Mouse (Mus musculus): Measurements from ENCODE around the gene Pkn2.

Gene Pkn2

DNA sequence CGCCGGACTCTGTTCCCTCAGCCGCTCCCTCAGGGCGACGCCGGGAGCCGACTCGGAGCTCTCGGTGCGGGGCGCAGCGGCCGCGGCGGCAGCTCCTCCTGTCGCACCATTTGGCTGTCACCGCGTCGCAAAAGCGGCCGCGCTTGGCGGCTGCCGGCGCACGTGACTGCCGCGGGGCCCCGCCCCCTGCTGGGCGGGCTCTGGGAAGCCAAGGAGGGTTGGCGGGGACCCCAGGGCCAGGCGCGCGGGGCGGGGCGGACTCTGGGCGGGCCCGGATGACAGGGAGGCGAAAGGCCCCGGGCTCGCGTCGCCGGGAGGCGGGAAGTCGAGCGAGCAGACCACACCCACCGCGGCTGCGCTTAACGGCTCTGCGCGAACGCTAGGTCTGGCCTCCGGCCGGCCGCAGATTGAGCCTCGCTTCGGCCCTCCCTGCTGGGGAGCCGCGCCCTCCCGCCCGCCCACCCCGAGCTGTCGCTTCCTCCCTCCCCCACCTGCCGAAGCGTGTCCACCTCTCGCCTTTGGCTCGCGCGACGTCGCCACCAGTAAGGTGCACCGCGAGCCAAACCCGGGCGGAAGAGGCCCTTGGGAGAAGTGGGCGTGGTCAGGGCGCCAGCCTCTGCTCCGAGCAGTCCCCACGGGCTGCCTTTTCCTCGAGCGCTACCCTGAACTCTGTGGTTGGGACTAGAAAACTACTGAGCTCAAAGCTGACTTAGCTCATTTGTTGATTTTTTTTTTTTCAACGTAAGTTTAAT lies at the start of gene Pkn2:
Pkn2 (minus strand) TSS at position 133 of the 752 bp plus-strand sequence.
- DNase-seq (ENCODE audit: low read depth, low spot score): peak; percentile 95

GRCm38 (mm10) chr3:142929906-142930305 lies 48.1 kb upstream of the Pkn2 start:
- peak; percentile 88 for DNase-seq (ENCODE audit: low read depth, low spot score)

GRCm38 (mm10) chr3:142927311-142927710 lies 45.5 kb upstream of the Pkn2 start:
- DNase-seq (ENCODE audit: low read depth, low spot score): no peak

GRCm38 (mm10) chr3:142924831-142925348 lies 43.1 kb upstream of the Pkn2 start:
- DNase-seq (ENCODE audit: low read depth, low spot score): no peak

- DNase-seq (ENCODE audit: low read depth, low spot score): no peak
Observed at GRCm38 (mm10) chr3:142919070-142919469, 37.3 kb upstream of the Pkn2 start.

DNA sequence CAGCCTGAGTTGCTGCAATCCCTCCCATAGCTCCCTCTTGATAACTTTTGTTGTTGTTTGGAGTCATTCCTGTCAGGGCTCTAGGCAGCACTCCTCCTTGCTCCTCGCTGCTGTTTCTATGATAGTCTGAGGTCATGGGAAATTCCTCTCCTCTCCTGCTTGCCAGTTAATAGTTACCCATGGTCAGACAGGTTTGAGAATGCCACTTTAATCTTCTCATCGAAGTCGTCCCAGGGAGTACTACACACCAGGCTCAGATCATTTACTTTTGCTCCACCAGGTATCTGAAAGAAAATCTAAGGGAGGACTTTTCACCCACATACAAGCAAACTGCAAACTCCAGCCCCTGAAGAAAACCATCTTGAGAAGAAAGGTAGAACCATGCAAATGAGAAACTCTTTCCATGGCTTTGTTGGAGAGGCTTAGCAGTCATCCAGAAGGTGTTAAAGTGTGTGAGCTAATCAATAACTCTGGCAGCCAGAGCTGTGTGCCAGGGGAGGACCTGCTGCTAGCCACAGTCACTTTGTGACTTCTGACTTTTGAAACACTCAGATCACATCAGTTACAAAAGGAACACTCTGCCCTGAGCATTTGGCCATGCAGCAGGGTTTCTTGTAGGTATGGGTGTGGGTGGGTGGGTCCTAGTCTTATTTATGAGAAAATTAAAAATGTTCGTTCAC lies 36.1 kb upstream of the Pkn2 start:
- DNase-seq (ENCODE audit: low read depth, low spot score): no peak

- no peak for DNase-seq (ENCODE audit: low read depth, low spot score)
Observed at GRCm38 (mm10) chr3:142917171-142917570, 35.4 kb upstream of the Pkn2 start.

DNA sequence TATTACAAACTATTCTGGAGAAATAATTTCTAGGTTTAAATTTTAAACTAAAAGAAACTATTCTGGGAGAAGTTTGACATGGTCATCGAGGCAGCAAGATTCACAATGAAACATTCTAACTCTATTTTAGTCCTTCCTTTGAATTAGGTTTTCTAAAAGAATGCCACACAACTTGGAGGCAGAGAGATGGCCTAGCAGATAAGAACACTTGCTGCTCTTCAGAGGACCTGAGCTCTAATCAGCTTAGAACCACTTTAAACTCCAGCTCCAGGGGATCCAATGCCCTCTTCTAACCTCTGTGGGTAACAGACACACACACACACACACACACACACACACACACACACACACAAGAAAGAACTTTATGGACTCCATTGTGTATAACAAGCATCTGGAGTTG lies 31.5 kb upstream of the Pkn2 start:
- DNase-seq (ENCODE audit: low read depth, low spot score): no peak

DNA sequence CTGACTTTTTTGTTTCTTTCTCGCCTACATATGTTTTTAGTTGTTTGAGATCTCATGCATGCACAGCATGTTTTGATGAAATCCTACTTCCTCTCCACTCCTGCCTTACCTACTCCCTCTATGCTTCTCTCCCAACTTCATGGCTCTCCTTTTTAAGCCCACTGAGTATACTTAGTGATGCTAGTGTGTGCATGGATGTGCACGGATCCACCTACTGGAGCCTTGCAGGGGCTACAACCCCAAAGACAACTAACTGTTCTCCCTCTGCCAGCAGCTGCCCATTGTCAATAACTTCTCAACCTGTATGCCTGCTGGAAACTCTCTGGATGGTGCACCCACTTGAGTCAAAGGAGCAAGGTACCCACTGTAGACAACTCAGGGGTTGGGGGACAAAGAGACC lies 17.9 kb upstream of the Pkn2 start:
- no peak for DNase-seq (ENCODE audit: low read depth, low spot score)

DNA sequence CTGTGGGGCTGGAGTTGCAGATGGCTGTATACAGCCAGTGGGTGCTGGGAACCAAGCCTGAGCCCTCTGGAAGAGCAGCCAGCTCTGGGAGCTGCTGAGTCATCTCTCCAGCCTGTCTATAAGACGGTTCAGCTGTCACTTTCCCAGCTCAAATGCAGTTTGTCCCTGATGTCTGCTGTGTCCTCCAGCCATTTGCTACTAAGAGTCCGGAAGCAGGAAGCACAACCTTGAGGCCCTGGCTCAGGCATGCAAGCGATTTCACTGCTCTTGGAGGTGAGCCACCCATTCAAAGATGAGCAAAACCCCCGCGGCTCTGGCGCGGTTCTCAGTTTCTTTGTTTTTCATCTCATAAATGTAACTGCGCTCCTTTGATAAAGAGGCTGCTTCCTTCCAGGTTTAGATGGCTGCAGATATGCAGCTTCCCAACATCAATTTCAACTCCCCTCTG lies 17.2 kb upstream of the Pkn2 start:
- DNase-seq (ENCODE audit: low read depth, low spot score): peak; percentile 15

DNA sequence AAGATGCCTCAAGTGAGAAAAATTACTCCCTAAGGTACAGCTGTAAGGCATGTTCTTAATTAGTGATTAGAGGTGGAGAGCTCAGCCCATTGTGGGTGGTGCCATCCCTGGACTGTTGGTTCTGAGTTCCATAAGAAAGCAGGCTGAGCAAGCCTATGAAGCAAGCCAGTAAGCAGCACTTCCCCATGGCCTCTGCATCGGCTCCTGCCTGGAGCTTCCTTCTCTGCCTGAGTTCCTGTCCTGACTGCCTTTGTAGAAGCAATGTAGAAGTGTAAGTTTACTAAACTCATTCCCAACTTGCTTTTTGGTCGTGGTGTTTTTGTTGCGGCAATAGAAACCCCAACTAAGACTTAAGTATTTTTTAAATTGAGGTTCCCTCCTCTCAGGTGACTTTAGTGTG lies 8.6 kb upstream of the Pkn2 start:
- DNase-seq (ENCODE audit: low read depth, low spot score): no peak

- peak; percentile 69 for DNase-seq (ENCODE audit: low read depth, low spot score)
Observed at GRCm38 (mm10) chr3:142886963-142887362, 5.2 kb upstream of the Pkn2 start.

- no peak for DNase-seq (ENCODE audit: low read depth, low spot score)
Observed at GRCm38 (mm10) chr3:142884594-142884993, 2.8 kb upstream of the Pkn2 start.

DNA sequence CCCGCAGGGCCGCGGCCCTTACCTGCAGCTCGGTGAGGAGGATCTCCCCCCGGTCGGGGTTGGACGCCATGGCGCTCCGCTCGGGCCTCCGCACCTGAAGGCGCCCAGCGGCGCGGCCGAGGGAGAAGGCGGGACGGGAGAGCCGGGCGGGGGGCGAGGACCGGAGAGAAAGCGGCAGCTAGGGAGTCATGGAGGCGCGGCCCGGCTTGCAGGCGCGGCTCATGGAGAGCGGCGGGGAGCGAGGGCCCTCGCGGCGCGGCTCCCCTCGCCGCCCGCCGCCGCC lies 274 bp downstream of the Pkn2 start:
- DNase-seq (ENCODE audit: low read depth, low spot score): no peak

GRCm38 (mm10) chr3:142880790-142881588 lies 815 bp downstream of the Pkn2 start:
- peak; percentile 63 for DNase-seq (ENCODE audit: low read depth, low spot score)

GRCm38 (mm10) chr3:142863236-142863635 lies 18.6 kb downstream of the Pkn2 start:
- DNase-seq (ENCODE audit: low read depth, low spot score): no peak

GRCm38 (mm10) chr3:142856832-142857231 lies 25.0 kb downstream of the Pkn2 start:
- DNase-seq (ENCODE audit: low read depth, low spot score): no peak

DNA sequence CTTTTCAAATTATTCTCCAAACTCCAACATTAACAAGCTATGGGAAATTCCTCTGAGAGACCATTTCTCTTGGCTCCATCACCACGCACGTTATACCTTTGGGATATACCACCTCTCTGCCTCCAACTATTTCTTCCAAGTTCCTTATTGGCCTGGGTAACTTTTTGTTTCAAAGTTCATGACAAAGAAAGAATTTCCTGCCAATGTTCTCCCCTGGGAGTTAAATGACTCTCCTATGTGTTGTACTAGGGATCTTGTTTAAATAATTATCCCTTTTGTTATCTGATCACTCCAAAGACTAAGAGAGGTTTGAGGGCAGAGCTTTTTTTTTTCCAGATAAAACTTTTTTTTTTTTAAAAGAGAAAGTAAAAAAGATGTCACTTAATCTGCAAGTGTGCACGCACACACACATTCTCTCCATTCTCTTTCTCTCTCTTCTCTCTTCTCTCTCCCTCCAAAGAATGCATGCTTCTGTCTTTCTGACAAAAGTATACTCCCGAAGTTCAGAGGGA lies 25.8 kb downstream of the Pkn2 start:
- DNase-seq (ENCODE audit: low read depth, low spot score): no peak

GRCm38 (mm10) chr3:142852911-142853310 lies 28.9 kb downstream of the Pkn2 start:
- DNase-seq (ENCODE audit: low read depth, low spot score): no peak

- no peak for DNase-seq (ENCODE audit: low read depth, low spot score)
Observed at GRCm38 (mm10) chr3:142851631-142852030, 30.2 kb downstream of the Pkn2 start.

- DNase-seq (ENCODE audit: low read depth, low spot score): peak; percentile 30
Observed at GRCm38 (mm10) chr3:142839961-142840360, 41.8 kb downstream of the Pkn2 start.

DNA sequence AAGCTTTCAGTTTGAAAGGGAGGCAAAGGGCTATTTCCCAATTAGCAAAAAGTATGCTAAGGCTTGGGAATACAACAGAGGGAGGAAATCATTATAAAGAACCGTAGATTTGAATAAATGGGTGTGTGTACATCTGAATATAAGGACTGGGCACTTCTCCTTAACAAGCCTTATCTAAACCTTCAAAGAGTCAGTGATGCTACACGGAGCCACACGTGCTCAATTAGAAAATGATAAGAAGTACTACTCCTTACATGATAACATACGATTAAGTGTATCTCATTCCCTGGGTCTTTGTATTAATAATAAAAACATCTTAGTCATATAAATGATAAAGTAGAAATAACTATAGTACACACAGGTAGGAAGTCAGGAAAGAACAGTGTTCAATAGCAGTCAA lies 47.0 kb downstream of the Pkn2 start:
- no peak for DNase-seq (ENCODE audit: low read depth, low spot score)

All from ES-CJ7 (cell line).